Mouse (Mus musculus): ENCODE data around the gene Cwc22. TPM values are rescaled to one million over a fixed set of nuclear protein-coding genes. Genes with fewer than 3 reads are reported as not detected.

Gene Cwc22
- polyA plus RNA-seq, 1 experiment from 2014 or later: 14.9 TPM

DNA sequence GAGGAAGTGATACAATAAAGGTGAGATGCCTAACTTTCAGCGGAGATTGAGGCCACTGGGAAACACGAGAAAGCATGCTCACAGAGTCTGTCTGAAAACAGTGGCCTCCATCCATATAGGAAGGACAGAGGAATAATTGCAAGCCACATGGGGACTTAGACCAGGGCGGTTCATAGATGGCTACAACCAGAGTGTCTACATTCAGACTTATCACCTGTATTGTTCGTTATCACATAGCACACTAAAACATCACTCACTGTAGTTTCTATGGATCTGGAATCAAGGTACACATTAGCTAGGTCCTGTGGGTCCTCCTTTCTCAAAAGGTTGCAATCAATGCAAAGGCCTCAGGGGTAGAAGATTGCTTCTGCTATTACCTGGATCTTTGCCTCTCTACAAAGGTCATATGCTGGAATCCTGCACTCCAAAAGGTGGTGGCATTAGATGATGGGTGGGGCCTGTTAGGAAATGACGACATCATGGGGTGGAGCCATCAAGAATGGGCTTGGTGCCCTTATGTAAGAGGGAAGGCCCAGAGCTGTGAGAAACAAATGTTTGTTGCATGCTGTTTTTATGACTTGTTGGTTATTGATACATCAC, 30.2 kb upstream of the Cwc22 start:
- Histone ChIP-seq H3K4me3 (ENCODE audit: low read depth, low read length) (no peak overlapping the region), H3K9me3 (ENCODE audit: low read length) (no peaks in the 10 kb centered on the region), H3K36me3 (ENCODE audit: insufficient read depth, low read length) (no peaks in the 10 kb centered on the region), H3K4me1 (ENCODE audit: insufficient read depth, low read depth, low read length) (no peaks in the 10 kb centered on the region), H3K4me2 (replicated peaks; ENCODE audit: low read depth, low read length) (no peak overlapping the region), H3K27me3 (replicated peaks; ENCODE audit: insufficient read depth, low read length) (no peaks in the 10 kb centered on the region), H3K9ac (replicated peaks; ENCODE audit: low read depth) (no peak overlapping the region), H3K27ac (ENCODE audit: low read length) (no peak overlapping the region)
- WGBS: 86% methylated on average over 5 of the region's 5 CpGs
- DNase-seq (ENCODE audit: low spot score) (no peak), ATAC-seq (no peak)
- TF ChIP-seq CTCF (IDR thresholded peaks at IDR 0.05) (no peak), EP300 (IDR thresholded peaks at IDR 0.05) (no peak)

GRCm38 (mm10) chr2:77975606-77976005, 29.4 kb upstream of the Cwc22 start:
- DNase-seq (ENCODE audit: low spot score) (no peak), ATAC-seq (0 out of 2 replicates have a peak, but pooled peaks have one; percentile 25)
- Histone ChIP-seq H3K36me3 (ENCODE audit: insufficient read depth, low read length) (no peaks in the 10 kb centered on the region), H3K27me3 (replicated peaks; ENCODE audit: insufficient read depth, low read length) (no peaks in the 10 kb centered on the region), H3K27ac (ENCODE audit: low read length) (no peak overlapping the region), H3K9me3 (ENCODE audit: low read length) (no peaks in the 10 kb centered on the region), H3K4me3 (ENCODE audit: low read depth, low read length) (no peak overlapping the region), H3K9ac (replicated peaks; ENCODE audit: low read depth) (no peak overlapping the region), H3K4me1 (ENCODE audit: insufficient read depth, low read depth, low read length) (no peaks in the 10 kb centered on the region), H3K4me2 (replicated peaks; ENCODE audit: low read depth, low read length) (no peak overlapping the region)
- 71% methylated on average over 4 of the region's 4 CpGs for WGBS
- TF ChIP-seq CTCF (IDR thresholded peaks at IDR 0.05): no peak
- no peak for TF ChIP-seq EP300 (IDR thresholded peaks at IDR 0.05)

DNA sequence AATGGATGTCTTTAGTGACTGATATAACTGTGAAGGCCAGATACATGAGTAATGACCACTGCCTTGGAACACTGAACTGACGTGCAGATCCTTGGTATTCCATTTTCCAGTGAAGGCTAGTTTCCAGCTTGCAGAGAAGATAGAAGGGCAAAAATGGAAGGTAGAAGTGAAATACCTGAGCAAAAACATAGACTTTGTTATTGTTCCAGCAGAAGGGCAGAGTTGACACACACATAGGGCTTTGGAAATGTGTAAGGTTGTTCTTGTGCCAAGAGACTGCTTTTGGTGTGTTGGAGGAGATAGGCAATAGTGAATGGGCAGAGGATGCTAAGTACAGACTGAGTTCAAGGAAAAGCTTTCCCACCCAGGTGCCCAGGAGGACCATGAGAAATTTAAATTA, 28.8 kb upstream of the Cwc22 start:
- DNase-seq (ENCODE audit: low spot score): no peak
- Histone ChIP-seq H3K9ac (replicated peaks; ENCODE audit: low read depth) (no peak overlapping the region), H3K4me1 (ENCODE audit: insufficient read depth, low read depth, low read length) (no peaks in the 10 kb centered on the region), H3K27ac (ENCODE audit: low read length) (no peak overlapping the region), H3K4me3 (ENCODE audit: low read depth, low read length) (no peak overlapping the region), H3K9me3 (ENCODE audit: low read length) (no peaks in the 10 kb centered on the region), H3K36me3 (ENCODE audit: insufficient read depth, low read length) (no peaks in the 10 kb centered on the region), H3K27me3 (replicated peaks; ENCODE audit: insufficient read depth, low read length) (no peaks in the 10 kb centered on the region), H3K4me2 (replicated peaks; ENCODE audit: low read depth, low read length) (no peak overlapping the region)
- 78% methylated on average over 1 of the region's 1 CpGs for WGBS
- no peak for TF ChIP-seq EP300 (IDR thresholded peaks at IDR 0.05)
- no peak for TF ChIP-seq CTCF (IDR thresholded peaks at IDR 0.05)
- ATAC-seq: no peak

GRCm38 (mm10) chr2:77974366-77974765, 28.2 kb upstream of the Cwc22 start:
- ATAC-seq (no peak), DNase-seq (ENCODE audit: low spot score) (no peak)
- TF ChIP-seq CTCF (IDR thresholded peaks at IDR 0.05): no peak
- TF ChIP-seq EP300 (IDR thresholded peaks at IDR 0.05): no peak
- H3K27ac ChIP-seq (ENCODE audit: low read length): no peak overlapping the region
- no peak overlapping the region for H3K9ac ChIP-seq (replicated peaks; ENCODE audit: low read depth)
- no peaks in the 10 kb centered on the region for H3K9me3 ChIP-seq (ENCODE audit: low read length)
- 59% methylated on average over 2 of the region's 2 CpGs for WGBS
- no peaks in the 10 kb centered on the region for H3K36me3 ChIP-seq (ENCODE audit: insufficient read depth, low read length)
- no peaks in the 10 kb centered on the region for H3K27me3 ChIP-seq (replicated peaks; ENCODE audit: insufficient read depth, low read length)
- H3K4me3 ChIP-seq (ENCODE audit: low read depth, low read length): no peak overlapping the region
- no peaks in the 10 kb centered on the region for H3K4me1 ChIP-seq (ENCODE audit: insufficient read depth, low read depth, low read length)
- H3K4me2 ChIP-seq (replicated peaks; ENCODE audit: low read depth, low read length): no peak overlapping the region

GRCm38 (mm10) chr2:77973296-77973695, 27.1 kb upstream of the Cwc22 start:
- no peak overlapping the region for H3K4me2 ChIP-seq (replicated peaks; ENCODE audit: low read depth, low read length)
- ATAC-seq: no peak
- no peaks in the 10 kb centered on the region for H3K27me3 ChIP-seq (replicated peaks; ENCODE audit: insufficient read depth, low read length)
- H3K4me1 ChIP-seq (ENCODE audit: insufficient read depth, low read depth, low read length): no peaks in the 10 kb centered on the region
- 65% methylated on average over 2 of the region's 2 CpGs for WGBS
- H3K36me3 ChIP-seq (ENCODE audit: insufficient read depth, low read length): no peaks in the 10 kb centered on the region
- H3K9me3 ChIP-seq (ENCODE audit: low read length): no peaks in the 10 kb centered on the region
- TF ChIP-seq EP300 (IDR thresholded peaks at IDR 0.05) (no peak), CTCF (IDR thresholded peaks at IDR 0.05) (no peak)
- no peak overlapping the region for H3K4me3 ChIP-seq (ENCODE audit: low read depth, low read length)
- no peak for DNase-seq (ENCODE audit: low spot score)
- H3K27ac ChIP-seq (ENCODE audit: low read length): no peak overlapping the region
- H3K9ac ChIP-seq (replicated peaks; ENCODE audit: low read depth): no peak overlapping the region

DNA sequence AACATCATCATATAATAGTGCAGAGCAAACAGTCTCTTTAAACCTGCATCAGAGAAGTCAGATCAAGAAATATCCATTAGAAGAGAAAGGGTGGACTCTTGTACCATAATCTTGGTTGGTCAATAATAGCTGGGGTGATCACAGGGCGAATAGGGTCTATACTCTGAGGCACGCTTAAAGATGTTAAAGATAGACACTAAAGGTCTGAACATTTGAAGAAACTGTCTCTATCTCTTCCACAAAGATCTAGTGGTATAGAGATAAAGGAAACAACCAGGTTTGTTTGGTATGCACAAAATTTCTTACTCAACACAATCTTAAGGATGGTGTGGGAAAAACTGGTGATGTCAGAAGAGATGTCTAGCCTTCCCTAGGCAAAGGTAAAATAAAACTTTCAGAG, 26.4 kb upstream of the Cwc22 start:
- DNase-seq (ENCODE audit: low spot score) (no peak), ATAC-seq (no peak)
- no peak overlapping the region for H3K27ac ChIP-seq (ENCODE audit: low read length)
- H3K27me3 ChIP-seq (replicated peaks; ENCODE audit: insufficient read depth, low read length): no peaks in the 10 kb centered on the region
- H3K9ac ChIP-seq (replicated peaks; ENCODE audit: low read depth): no peak overlapping the region
- H3K36me3 ChIP-seq (ENCODE audit: insufficient read depth, low read length): no peaks in the 10 kb centered on the region
- no peak overlapping the region for H3K4me2 ChIP-seq (replicated peaks; ENCODE audit: low read depth, low read length)
- H3K9me3 ChIP-seq (ENCODE audit: low read length): no peaks in the 10 kb centered on the region
- no peak overlapping the region for H3K4me3 ChIP-seq (ENCODE audit: low read depth, low read length)
- WGBS: 90% methylated on average over 2 of the region's 2 CpGs
- no peaks in the 10 kb centered on the region for H3K4me1 ChIP-seq (ENCODE audit: insufficient read depth, low read depth, low read length)
- no peak for TF ChIP-seq EP300 (IDR thresholded peaks at IDR 0.05)
- TF ChIP-seq CTCF (IDR thresholded peaks at IDR 0.05): no peak

GRCm38 (mm10) chr2:77971871-77972270, 25.7 kb upstream of the Cwc22 start:
- no peak for DNase-seq (ENCODE audit: low spot score)
- no peak for ATAC-seq
- H3K9me3 ChIP-seq (ENCODE audit: low read length): no peaks in the 10 kb centered on the region
- no peak for TF ChIP-seq EP300 (IDR thresholded peaks at IDR 0.05)
- WGBS: 88% methylated on average over 1 of the region's 1 CpGs
- no peaks in the 10 kb centered on the region for H3K27me3 ChIP-seq (replicated peaks; ENCODE audit: insufficient read depth, low read length)
- H3K4me2 ChIP-seq (replicated peaks; ENCODE audit: low read depth, low read length): no peak overlapping the region
- no peak overlapping the region for H3K4me3 ChIP-seq (ENCODE audit: low read depth, low read length)
- H3K36me3 ChIP-seq (ENCODE audit: insufficient read depth, low read length): no peaks in the 10 kb centered on the region
- no peak overlapping the region for H3K27ac ChIP-seq (ENCODE audit: low read length)
- H3K9ac ChIP-seq (replicated peaks; ENCODE audit: low read depth): no peak overlapping the region
- H3K4me1 ChIP-seq (ENCODE audit: insufficient read depth, low read depth, low read length): no peaks in the 10 kb centered on the region

All from lung, postnatal 0 days (tissue).